ENCODE assay signal across 9 mouse cellular contexts in the genomic region with DNA sequence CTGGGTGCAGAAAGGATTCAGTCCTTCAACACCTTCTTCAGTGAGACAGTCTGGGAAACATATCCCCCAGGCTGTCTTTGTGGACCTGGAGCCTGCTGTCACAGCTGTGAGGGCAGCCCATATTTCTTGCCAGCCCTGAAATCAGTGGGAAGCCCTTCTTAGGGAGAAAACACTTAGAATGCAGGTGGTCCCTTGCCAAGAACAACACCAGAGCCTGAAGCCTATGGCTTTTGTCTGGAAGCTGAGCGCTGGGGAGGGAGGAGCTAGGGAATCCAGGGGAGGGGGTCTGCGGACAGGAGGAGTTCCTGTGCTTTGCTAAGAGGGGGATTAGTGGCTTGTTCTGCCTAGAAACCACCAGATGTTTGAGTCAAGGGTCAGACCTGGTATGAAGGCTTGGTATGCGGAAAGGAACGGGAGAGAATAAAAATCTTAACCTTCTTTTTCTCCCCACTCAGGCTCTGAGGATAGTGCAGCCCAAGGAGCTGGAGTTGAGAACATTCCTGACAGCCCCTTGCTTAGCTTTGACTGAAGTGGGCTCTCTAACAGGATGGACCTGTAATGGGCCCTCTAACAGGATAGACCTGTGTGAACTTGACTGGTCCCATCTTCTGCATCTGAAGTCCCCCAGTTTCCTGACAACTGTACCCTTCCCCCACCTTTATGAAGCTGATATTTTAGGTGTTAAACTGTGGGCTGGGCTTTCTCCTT. TPM values are rescaled to one million over a fixed set of nuclear protein-coding genes. Genes with fewer than 3 reads are reported as not detected.
DNase-seq lines count a peak whose midpoint lies in the region; ATAC-seq and TF ChIP-seq lines count a peak whose summit lies in the region.
"Had no signal": no experiment of that assay in that cellular context is flagged by ENCODE, and none has a peak within 500 bp of the region (broad histone marks: within the 10 kb centered on the region; RNA-seq: fewer than 3 reads in every experiment).

No protein-coding gene starts in this region.

- intact Hi-C loops in gastrocnemius, postnatal 36 days (cut with DNase I), result loop anchor here (5.0 kb wide), 2 partner anchors 76 to 91 kb away; no protein-coding TSS in a partner anchor

- no peak for TF ChIP-seq CTCF in heart, postnatal 0 days (IDR thresholded peaks at IDR 0.05; ENCODE audit: low read depth)

- H3K36me3 ChIP-seq in heart, postnatal 0 days (replicated peaks; ENCODE audit: control insufficient read depth, insufficient read depth, low read length), result no peaks in the 10 kb centered on the region
- H3K36me3 ChIP-seq in limb, embryonic 14.5 days (ENCODE audit: control insufficient read depth, insufficient read depth, low read length), result no peaks in the 10 kb centered on the region
- H3K36me3 ChIP-seq: liver, embryonic 15.5 days had no signal

- no peaks in the 10 kb centered on the region for H3K9me3 ChIP-seq in heart, postnatal 0 days (replicated peaks; ENCODE audit: control insufficient read depth, low read length)
- H3K9me3 ChIP-seq in limb, embryonic 14.5 days (ENCODE audit: control insufficient read depth, low read length), result no peaks in the 10 kb centered on the region
- H3K9me3 ChIP-seq: liver, embryonic 15.5 days had no signal

- H3K9ac ChIP-seq in heart, postnatal 0 days (replicated peaks; ENCODE audit: low read depth, low read length), result no peak overlapping the region
- no peak overlapping the region for H3K9ac ChIP-seq in limb, embryonic 14.5 days (ENCODE audit: low read depth, low read length, severe bottlenecking)
- H3K9ac ChIP-seq: liver, embryonic 15.5 days had no signal

- TF ChIP-seq POLR2A in limb, embryonic 14.5 days (IDR thresholded peaks at IDR 0.05; ENCODE audit: borderline replicate concordance, extremely low read depth, insufficient read depth, insufficient read length), result no peak

- 30% methylated on average over 4 of the region's 4 CpGs for WGBS in heart, postnatal 0 days
- WGBS in limb, embryonic 14.5 days, result 6% methylated on average over 4 of the region's 4 CpGs

- H3K27ac ChIP-seq in heart, postnatal 0 days (ENCODE audit: low read depth), result peak overlapping the region; percentile 7; the same call in 1 of the 2 replicates
- peak overlapping the region; percentile 63 for H3K27ac ChIP-seq in limb, embryonic 14.5 days (replicated peaks; ENCODE audit: low read depth, low read length)
- H3K27ac ChIP-seq: liver, embryonic 15.5 days had no signal

- no peak overlapping the region for H3K4me3 ChIP-seq in heart, postnatal 0 days (ENCODE audit: low read depth, low read length)
- H3K4me3 ChIP-seq in limb, embryonic 14.5 days (replicated peaks; ENCODE audit: low read length), result no peak overlapping the region
- H3K4me3 ChIP-seq: liver, embryonic 15.5 days had no signal

- no peak for TF ChIP-seq EP300 in heart, postnatal 0 days (IDR thresholded peaks at IDR 0.05; ENCODE audit: low read depth)

- no peak overlapping the region for H3K4me2 ChIP-seq in heart, postnatal 0 days (ENCODE audit: low read depth, low read length)
- H3K4me2 ChIP-seq in limb, embryonic 14.5 days (replicated peaks; ENCODE audit: low read depth, low read length, severe bottlenecking), result peak overlapping the region; percentile 15
- H3K4me2 ChIP-seq: liver, embryonic 15.5 days had no signal

- H3K4me1 ChIP-seq in heart, postnatal 0 days (ENCODE audit: control insufficient read depth, insufficient read depth), result no peaks in the 10 kb centered on the region
- peaks cover 23% of the 10 kb centered on the region for H3K4me1 ChIP-seq in limb, embryonic 14.5 days (ENCODE audit: control insufficient read depth, insufficient read depth, low read length)

- peak; percentile 37; the same call in 1 of the 2 replicates for ATAC-seq in heart, postnatal 0 days (ENCODE audit: insufficient read depth, low read depth)
- ATAC-seq in limb, embryonic 14.5 days (ENCODE audit: low FRiP score, low read depth), result peak; percentile 84

- peak; percentile 33 for DNase-seq in 3T3-L1 (ENCODE audit: low read depth, low spot score)
- peak; percentile 15 for DNase-seq in Muller cell, postnatal 12 days (ENCODE audit: inconsistent ontology term)
- DNase-seq in heart, postnatal 0 days (ENCODE audit: low spot score), result peak; percentile 58
- peak; percentile 76 for DNase-seq in limb, embryonic 14.5 days (ENCODE audit: low spot score)
- no peak for DNase-seq in spleen, postnatal 14 days (ENCODE audit: low spot score in 2 of 2)
- no peak for DNase-seq in layer of hippocampus, adult 9-10 months (ENCODE audit: low spot score)
- DNase-seq in urinary bladder, postnatal 10 days (ENCODE audit: low spot score), result no peak
- no peak for DNase-seq in gastrocnemius, postnatal 36 days

- H3K27me3 ChIP-seq in heart, postnatal 0 days (ENCODE audit: control insufficient read depth, insufficient read depth, low read length), result peaks cover 3% of the 10 kb centered on the region; the same call in 1 of the 2 replicates
- peaks cover 21% of the 10 kb centered on the region for H3K27me3 ChIP-seq in limb, embryonic 14.5 days (ENCODE audit: control insufficient read depth, insufficient read depth, low read length)

RNA-seq across cellular contexts. Expression of gene Rabif, which starts 22.2 kb away (rescaled TPM):
- 9.7 and 14.0 TPM in 2 replicates for total RNA-seq in heart, postnatal 0 days (2014; rRNA removed; ENCODE audit: low replicate concordance)
- polyA plus RNA-seq in heart, postnatal 0 days (2015; fragmentation: Nextera tagmentation; extraction: Ambion mirVana), result 21.4 and 22.8 TPM in 2 replicates
- polyA plus RNA-seq in limb, embryonic 14.5 days (2012; rRNA removed), result 25.2 and 26.5 TPM in 2 replicates
- 39.8 and 44.3 TPM in 2 replicates for polyA plus RNA-seq in limb, embryonic 14.5 days (2014; fragmentation: Nextera tagmentation; extraction: Ambion mirVana)
- 1 to 10 TPM; 5.1 to 5.5 TPM for total RNA-seq in gastrocnemius, postnatal 36 days (2021)

RNA-seq across cellular contexts. Expression of gene Mgat4e, which starts 32.8 kb away (rescaled TPM):
- total RNA-seq in heart, postnatal 0 days (2014; rRNA removed; ENCODE audit: low replicate concordance), result not detected in 2 replicates
- polyA plus RNA-seq in heart, postnatal 0 days (2015; fragmentation: Nextera tagmentation; extraction: Ambion mirVana), result not detected in 2 replicates
- polyA plus RNA-seq in limb, embryonic 14.5 days (2012; rRNA removed), result 0.10 and 0.15 TPM in 2 replicates
- polyA plus RNA-seq in limb, embryonic 14.5 days (2014; fragmentation: Nextera tagmentation; extraction: Ambion mirVana), result not detected in 2 replicates
- total RNA-seq in gastrocnemius, postnatal 36 days (2021), result not detected
- polyA plus RNA-seq: liver, embryonic 15.5 days had no signal

RNA-seq across cellular contexts. Expression of gene Kdm5b, which starts 43.3 kb away (rescaled TPM):
- total RNA-seq in heart, postnatal 0 days (2014; rRNA removed; ENCODE audit: low replicate concordance), result 29.3 and 30.1 TPM in 2 replicates
- 19.0 and 19.4 TPM in 2 replicates for polyA plus RNA-seq in heart, postnatal 0 days (2015; fragmentation: Nextera tagmentation; extraction: Ambion mirVana)
- polyA plus RNA-seq in limb, embryonic 14.5 days (2012; rRNA removed), result 38.1 TPM in 2 replicates
- polyA plus RNA-seq in limb, embryonic 14.5 days (2014; fragmentation: Nextera tagmentation; extraction: Ambion mirVana), result 83.5 and 100 TPM in 2 replicates
- 10 to 100 TPM in 1 of 2 experiments, 1 to 10 TPM in 1; 9.2 to 11.1 TPM for total RNA-seq in gastrocnemius, postnatal 36 days (2021)

Comparison
In these comparisons a context has a peak if more than half of its experiments do, and no peak if none do; other contexts are left out.
1. DNase-seq: peak in 3T3-L1 (single experiment), Muller cell, postnatal 12 days (single experiment), heart, postnatal 0 days (single experiment) and limb, embryonic 14.5 days (single experiment); none in spleen, postnatal 14 days (0 of 2), layer of hippocampus, adult 9-10 months (single experiment), urinary bladder, postnatal 10 days (single experiment) and gastrocnemius, postnatal 36 days (0 of 2).